Mouse (Mus musculus) brain, embryonic 14.5 days (tissue): Measurements from ENCODE around the gene Ehbp1.

Source experiments
- CTCF ChIP-seq: fragments of 200-500 bp; IDR thresholded peaks from 2 replicates; pipeline ENCODE4 v1.5.1; 2012; ENCODE audit warnings: inconsistent platforms, mild to moderate bottlenecking, moderate library complexity, borderline replicate concordance; ENCODE audit not compliant: insufficient read depth, insufficient read length; ENCODE audit errors: extremely low read depth
- POLR2A ChIP-seq: fragments of 200-500 bp; IDR thresholded peaks from 2 replicates; pipeline ENCODE4 v1.6.1; 2012; ENCODE audit warnings: mild to moderate bottlenecking, inconsistent platforms, borderline replicate concordance; ENCODE audit not compliant: poor library complexity, insufficient read depth, insufficient read length, severe bottlenecking; ENCODE audit errors: extremely low read depth

DNA sequence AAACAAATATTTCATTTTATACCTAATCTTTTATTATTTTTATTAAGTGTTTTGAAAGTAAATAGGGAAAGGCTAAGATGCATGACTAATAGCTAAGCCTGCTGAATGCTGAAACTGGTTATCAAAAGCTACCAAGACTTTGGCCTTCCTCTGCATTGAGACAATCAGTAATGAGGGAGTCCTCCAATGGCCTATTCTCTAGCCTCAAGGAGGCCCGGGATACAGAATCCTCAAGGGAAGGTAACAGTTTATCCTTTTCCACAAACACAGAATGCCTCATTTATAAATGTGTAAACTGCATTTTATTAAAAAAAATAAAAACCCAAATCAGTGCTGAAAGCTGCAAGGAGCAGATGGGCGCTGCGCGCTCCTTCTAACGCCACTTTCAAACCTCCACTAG lies 284.6 kb downstream of the Ehbp1 start:
- TF ChIP-seq CTCF: no peak
- no peak for TF ChIP-seq POLR2A
